Mouse (Mus musculus) G1E (cell line): ENCODE measurements around the gene Trf. TPM values are rescaled to one million over a fixed set of nuclear protein-coding genes. Genes with fewer than 3 reads are reported as not detected.
"Not testable (repeated sequence)": the region's sequence is repeated elsewhere in the genome, so short reads cannot be mapped to it uniquely, and the experiment has no call there.

ENCODE experiments used
- ATAC-seq: 2 replicates; pipeline ENCODE4 v1.8.0; 2016; ENCODE audit warnings: mild to moderate bottlenecking; ENCODE audit not compliant: insufficient number of reproducible peaks, poor library complexity, low FRiP score, severe bottlenecking; ENCODE audit errors: extremely low read depth
- DNase-seq: peaks from one replicate; pipeline ENCODE4 v3.0.0; 2012; ENCODE audit warnings: low spot score
- H3K27me3 ChIP-seq: 2 replicates; pipeline ENCODE4 v1.6.1; 2012; ENCODE audit warnings: mild to moderate bottlenecking, low read length, inconsistent platforms; ENCODE audit not compliant: insufficient read depth
- H3K36me3 ChIP-seq: replicated peaks from 2 replicates; pipeline ENCODE3; 2012; ENCODE audit warnings: mild to moderate bottlenecking, inconsistent platforms
- H3K4me1 ChIP-seq: 2 replicates; pipeline ENCODE4 v1.6.1; 2012; ENCODE audit warnings: low read depth, low read length, inconsistent platforms, mixed read lengths; ENCODE audit not compliant: insufficient read depth
- H3K4me3 ChIP-seq: 2 replicates; pipeline ENCODE4 v1.5.1; 2012; ENCODE audit warnings: low read depth, mild to moderate bottlenecking, inconsistent platforms, low read length, moderate library complexity, mixed read lengths
- H3K9me3 ChIP-seq: replicated peaks from 2 replicates; pipeline ENCODE4 v1.6.1; 2012; ENCODE audit warnings: inconsistent platforms
- CTCF ChIP-seq: IDR thresholded peaks from 2 replicates; pipeline ENCODE4 v1.5.1; 2012; ENCODE audit warnings: low read depth, low read length, inconsistent platforms, mixed read lengths
- GATA1 ChIP-seq: IDR thresholded peaks from 2 replicates; pipeline ENCODE4 v1.6.1; 2012; ENCODE audit warnings: borderline replicate concordance, low read length, inconsistent platforms, mixed read lengths
- GATA2 ChIP-seq: IDR thresholded peaks from 2 replicates; pipeline ENCODE4 v1.6.1; 2012; ENCODE audit warnings: low read depth, low read length, inconsistent platforms, borderline replicate concordance
- POLR2AphosphoS5 ChIP-seq: IDR thresholded peaks from 2 replicates; pipeline ENCODE4 v1.6.1; 2012; ENCODE audit warnings: low read depth, low read length, inconsistent platforms; ENCODE audit not compliant: insufficient replicate concordance
- TAL1 ChIP-seq: conservative IDR thresholded peaks from 2 replicates; pipeline ENCODE4 v1.6.1; 2012; ENCODE audit warnings: low read depth, low read length, inconsistent platforms, mixed read lengths
- polyA plus RNA-seq: library from polyadenylated mRNA; stranded (reverse); fragments of >175 nt; gene quantifications from 2 replicates; pipeline ENCODE4 v1.2.3, GENCODE M21; 2012
- total RNA-seq, 2 experiments: library from RNA; stranded (forward) in 1 of 2; stranded (reverse) in 1 of 2; fragments of 200-1000 nt in 1 of 2; fragments of >200 nt in 1 of 2; fragmentation: Nextera tagmentation in 1 of 2; gene quantifications; 2 replicates each; pipeline ENCODE4 v1.2.3; 2014 to 2017

The Trf gene
- total and polyA plus RNA-seq, 3 experiments = 0.21 to 26.8 (median 7.4) TPM

GRCm38 (mm10) chr9:103174771-103175519, 55.3 kb downstream of the Trf start:
- TF ChIP-seq CTCF (peak; percentile 37; the same call in 1 of the 2 replicates), POLR2AphosphoS5 (no peak), GATA2 (no peak), GATA1 (no peak), TAL1 (no peak)
- H3K9me3 ChIP-seq = no peaks in the 10 kb centered on the region
- H3K27me3 ChIP-seq = peaks cover 62% of the 10 kb centered on the region
- peaks cover 11% of the 10 kb centered on the region for H3K4me1 ChIP-seq
- no peak overlapping the region for H3K4me3 ChIP-seq
- DNase-seq = peak; percentile 19
- no peaks in the 10 kb centered on the region for H3K36me3 ChIP-seq
- peak; percentile 57; the same call in 1 of the 2 replicates for ATAC-seq

GRCm38 (mm10) chr9:103168771-103169170, 61.5 kb downstream of the Trf start:
- Histone ChIP-seq H3K9me3 (no peaks in the 10 kb centered on the region), H3K4me3 (no peak overlapping the region), H3K4me1 (no peaks in the 10 kb centered on the region), H3K27me3 (peaks cover 56% of the 10 kb centered on the region), H3K36me3 (no peaks in the 10 kb centered on the region)
- ATAC-seq = no peak
- no peak for DNase-seq
- TF ChIP-seq POLR2AphosphoS5 (no peak), GATA1 (no peak), GATA2 (no peak), CTCF (no peak), TAL1 (no peak)

GRCm38 (mm10) chr9:103168046-103168445, 62.2 kb downstream of the Trf start:
- H3K4me3 ChIP-seq = no peak overlapping the region
- ATAC-seq (no peak), DNase-seq (no peak)
- peaks cover 59% of the 10 kb centered on the region for H3K27me3 ChIP-seq
- H3K4me1 ChIP-seq = no peaks in the 10 kb centered on the region
- no peaks in the 10 kb centered on the region for H3K9me3 ChIP-seq
- no peak for TF ChIP-seq TAL1
- no peak for TF ChIP-seq CTCF
- no peak for TF ChIP-seq GATA2
- no peaks in the 10 kb centered on the region for H3K36me3 ChIP-seq

GRCm38 (mm10) chr9:103163806-103164205, 66.4 kb downstream of the Trf start:
- Histone ChIP-seq H3K36me3 (no peaks in the 10 kb centered on the region), H3K9me3 (no peaks in the 10 kb centered on the region), H3K4me1 (peaks cover 5% of the 10 kb centered on the region), H3K27me3 (peaks cover 60% of the 10 kb centered on the region), H3K4me3 (no peak overlapping the region)
- TF ChIP-seq TAL1 (no peak), GATA2 (no peak), CTCF (no peak), POLR2AphosphoS5 (no peak), GATA1 (no peak)
- no peak for DNase-seq
- no peak for ATAC-seq

- peaks cover 28% of the 10 kb centered on the region for H3K27me3 ChIP-seq
- H3K4me3 ChIP-seq, H3K36me3 ChIP-seq, ATAC-seq, DNase-seq, H3K4me1 ChIP-seq, H3K9me3 ChIP-seq: not testable (repeated sequence)
These were observed 75.1 kb downstream of the Trf start for GRCm38 (mm10) chr9:103155158-103155557.

GRCm38 (mm10) chr9:103154568-103154967, 75.7 kb downstream of the Trf start:
- TF ChIP-seq CTCF (no peak), GATA1 (no peak), POLR2AphosphoS5 (no peak), TAL1 (no peak), GATA2 (no peak)
- H3K4me3 ChIP-seq = no peak overlapping the region

More at GRCm38 (mm10) chr9:103154568-103154967, 75.7 kb downstream of the Trf start:
- Histone ChIP-seq H3K36me3 (no peaks in the 10 kb centered on the region), H3K4me1 (peaks cover 7% of the 10 kb centered on the region; the same call in 1 of the 2 replicates), H3K27me3 (peaks cover 26% of the 10 kb centered on the region), H3K9me3 (no peaks in the 10 kb centered on the region)
- ATAC-seq (no peak), DNase-seq (no peak)

Other genes with a start within 250 kb of the Trf start
- gene Slco2a1, start 241.7 kb downstream of the Trf start, total RNA-seq (2014; fragmentation: Nextera tagmentation) = not detected in 2 replicates
- gene Slco2a1, start 241.7 kb downstream of the Trf start, total RNA-seq (2017) = 0.11 and 0.17 TPM in 2 replicates
- 0.01 and 0.02 TPM in 2 replicates for gene Slco2a1, start 241.7 kb downstream of the Trf start, polyA plus RNA-seq
- gene Rab6b, start 118.7 kb downstream of the Trf start, total RNA-seq (2014; fragmentation: Nextera tagmentation) = not detected in 2 replicates
- 0.06 and 0.16 TPM in 2 replicates for gene Rab6b, start 118.7 kb downstream of the Trf start, total RNA-seq (2017)
- not detected in 2 replicates for gene Rab6b, start 118.7 kb downstream of the Trf start, polyA plus RNA-seq
- 21.2 and 21.3 TPM in 2 replicates for gene Srprb, start 28.3 kb downstream of the Trf start, total RNA-seq (2014; fragmentation: Nextera tagmentation)
- gene Srprb, start 28.3 kb downstream of the Trf start, total RNA-seq (2017) = 24.2 and 24.9 TPM in 2 replicates
- 15.9 and 26.7 TPM in 2 replicates for gene Srprb, start 28.3 kb downstream of the Trf start, polyA plus RNA-seq
- gene Gm20425, start 137 bp downstream of the Trf start, total RNA-seq (2014; fragmentation: Nextera tagmentation) = not detected in 2 replicates
- gene Gm20425, start 137 bp downstream of the Trf start, total RNA-seq (2017) = not detected in 2 replicates
- 0.03 TPM in 1 of 2 replicates, not detected in the other for gene Gm20425, start 137 bp downstream of the Trf start, polyA plus RNA-seq
- 31.0 and 42.4 TPM in 2 replicates for gene 1300017J02Rik, start 74.6 kb upstream of the Trf start, total RNA-seq (2014; fragmentation: Nextera tagmentation)
- gene 1300017J02Rik, start 74.6 kb upstream of the Trf start, total RNA-seq (2017) = 29.9 and 31.9 TPM in 2 replicates
- gene 1300017J02Rik, start 74.6 kb upstream of the Trf start, polyA plus RNA-seq = 5.7 and 6.9 TPM in 2 replicates
- 449 and 472 TPM in 2 replicates for gene Topbp1, start 74.8 kb upstream of the Trf start, total RNA-seq (2014; fragmentation: Nextera tagmentation)
- 273 and 298 TPM in 2 replicates for gene Topbp1, start 74.8 kb upstream of the Trf start, total RNA-seq (2017)
- gene Topbp1, start 74.8 kb upstream of the Trf start, polyA plus RNA-seq = 40.9 and 59.7 TPM in 2 replicates
- 160 and 162 TPM in 2 replicates for gene Cdv3, start 135.4 kb upstream of the Trf start, total RNA-seq (2014; fragmentation: Nextera tagmentation)
- 181 and 187 TPM in 2 replicates for gene Cdv3, start 135.4 kb upstream of the Trf start, total RNA-seq (2017)
- gene Cdv3, start 135.4 kb upstream of the Trf start, polyA plus RNA-seq = 469 and 490 TPM in 2 replicates
- not detected in 2 replicates for gene Bfsp2, start 250.0 kb upstream of the Trf start, total RNA-seq (2014; fragmentation: Nextera tagmentation)
- gene Bfsp2, start 250.0 kb upstream of the Trf start, total RNA-seq (2017) = not detected in 2 replicates
- gene Bfsp2, start 250.0 kb upstream of the Trf start, polyA plus RNA-seq = not detected in 2 replicates